Mouse (Mus musculus): Measurements from ENCODE around the gene Etl4.

GRCm38 (mm10) chr2:20493806-20494205 lies 584.2 kb downstream of the Etl4 start:
- TF ChIP-seq POLR2A (IDR thresholded peaks at IDR 0.05; ENCODE audit: borderline replicate concordance, control insufficient read depth, low read depth, low read length) (no peak), CTCF (IDR thresholded peaks at IDR 0.05; ENCODE audit: control insufficient read depth, insufficient read depth, low read length) (no peak)

Measured in bone marrow, adult 2 months (tissue).